Mouse (Mus musculus) right cerebral cortex, adult 2 months (tissue): ENCODE measurements around the gene Atp1a4.
"Not testable (repeated sequence)": the region's sequence is repeated elsewhere in the genome, so short reads cannot be mapped to it uniquely, and the experiment has no call there.

Experiments
- DNase-seq, 2 experiments: peaks; one replicate each; pipeline ENCODE4 v3.0.0; 2021 to 2022; ENCODE audit warnings: low spot score in 2 of 2

Atp1a4 gene

DNA sequence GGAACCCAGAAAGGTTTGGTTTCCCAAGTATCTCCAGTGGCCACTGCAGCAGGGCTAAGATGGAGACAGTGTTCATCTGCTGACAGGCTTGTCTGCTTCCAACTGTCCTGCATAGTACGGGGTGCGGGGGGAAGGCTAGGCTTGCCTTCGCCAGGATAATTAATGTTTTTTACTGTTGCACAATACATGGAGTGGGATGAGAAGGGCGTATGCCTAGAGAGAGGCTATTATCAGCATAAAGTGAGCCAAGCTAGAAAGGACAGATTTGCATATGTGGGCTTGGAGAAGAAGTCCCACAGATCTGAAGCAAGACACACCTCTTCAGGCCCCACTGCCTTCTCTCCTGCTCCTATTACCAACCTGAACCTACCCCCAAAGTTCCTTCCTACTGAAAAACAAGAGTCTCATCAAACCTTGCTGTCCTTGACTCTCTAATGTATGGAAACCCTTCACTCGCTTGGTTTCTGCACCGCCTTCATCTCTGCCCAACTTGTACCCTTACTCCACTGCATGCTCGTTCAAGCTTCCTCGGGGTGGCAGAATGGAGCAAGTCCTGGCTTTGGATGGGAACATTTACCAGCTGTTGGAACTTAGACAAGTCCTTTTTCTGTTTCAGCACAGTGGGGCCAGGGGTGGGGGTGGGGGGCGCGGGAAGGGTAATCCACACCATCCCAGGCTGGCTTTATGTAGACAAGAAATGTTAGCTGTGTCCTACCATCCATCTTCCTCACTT lies 23.5 kb upstream of the Atp1a4 start:
- no peak for DNase-seq

DNA sequence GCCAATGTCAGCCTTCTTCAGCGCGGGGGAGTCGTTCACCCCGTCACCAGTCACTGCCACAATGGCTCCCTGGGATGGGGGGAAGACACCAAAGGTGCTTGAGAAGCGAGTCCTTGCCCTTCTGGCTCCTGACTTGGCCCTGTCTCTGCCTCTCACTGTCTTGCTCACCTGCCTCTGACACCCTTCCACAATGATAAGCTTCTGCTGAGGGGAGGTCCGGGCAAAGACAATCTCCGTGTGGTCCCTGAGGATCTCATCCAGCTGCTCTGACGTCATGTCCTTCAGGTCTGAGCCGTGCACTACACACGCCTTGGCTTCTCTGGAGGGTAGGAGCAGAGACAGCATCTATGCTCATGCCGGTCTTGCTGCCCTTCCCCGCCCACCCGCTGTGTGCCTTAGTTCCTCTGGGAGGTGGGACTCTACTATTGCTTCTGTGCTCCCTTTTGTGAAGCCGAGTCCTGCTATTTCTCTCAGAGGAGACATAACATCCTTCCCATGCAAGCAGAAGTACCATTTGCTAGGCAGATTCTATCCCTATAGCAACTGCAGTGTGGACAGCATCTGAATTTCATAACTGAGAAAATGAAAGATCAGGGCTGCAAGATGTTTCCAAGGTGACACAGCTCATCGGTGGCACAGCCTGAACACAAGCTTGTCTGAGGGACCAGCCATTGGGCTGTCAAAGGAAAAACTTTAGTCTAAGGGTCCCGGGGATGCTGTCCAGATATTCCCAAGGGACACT lies 21.7 kb upstream of the Atp1a4 start:
- DNase-seq, result no peak

DNA sequence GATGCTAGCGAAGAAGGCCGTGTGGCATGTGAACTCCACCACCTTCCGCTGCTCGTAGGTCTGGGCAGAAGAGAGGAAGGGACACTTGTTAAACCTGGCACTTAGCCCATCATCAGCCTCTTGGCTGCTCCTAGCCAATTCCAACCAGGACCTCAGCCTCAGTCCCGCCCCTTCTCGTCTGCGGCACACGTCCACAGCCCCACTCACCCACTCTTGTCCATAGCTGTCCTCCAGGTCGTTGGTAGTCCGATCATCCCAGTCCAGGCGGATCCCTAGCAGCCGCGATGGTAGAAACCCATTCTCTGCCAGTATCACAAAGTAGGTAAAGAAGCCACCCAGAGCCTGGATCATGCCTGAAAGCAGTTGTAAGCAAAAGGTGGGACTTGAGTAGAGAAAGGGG lies 20.1 kb upstream of the Atp1a4 start:
- no peak for DNase-seq

DNA sequence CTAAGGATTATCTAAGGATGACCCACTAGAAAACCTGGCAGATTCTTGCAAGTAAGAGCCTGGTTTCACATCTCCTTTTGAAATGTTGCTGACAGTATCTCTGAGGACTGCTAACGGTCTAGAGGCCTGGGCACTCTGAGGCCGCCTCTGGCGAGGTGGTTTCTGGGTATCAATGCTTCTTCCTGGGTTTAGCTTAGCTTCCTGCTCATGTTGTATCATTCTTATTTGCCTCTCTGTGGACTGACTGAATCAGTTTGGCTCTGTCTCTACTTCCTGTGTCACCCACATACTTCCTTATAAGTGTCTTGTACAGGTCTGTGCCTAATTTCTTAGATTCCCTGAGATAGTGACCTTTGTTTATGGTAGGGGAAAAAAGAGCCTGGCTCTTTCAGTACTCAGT lies 19.0 kb upstream of the Atp1a4 start:
- no peak for DNase-seq

DNA sequence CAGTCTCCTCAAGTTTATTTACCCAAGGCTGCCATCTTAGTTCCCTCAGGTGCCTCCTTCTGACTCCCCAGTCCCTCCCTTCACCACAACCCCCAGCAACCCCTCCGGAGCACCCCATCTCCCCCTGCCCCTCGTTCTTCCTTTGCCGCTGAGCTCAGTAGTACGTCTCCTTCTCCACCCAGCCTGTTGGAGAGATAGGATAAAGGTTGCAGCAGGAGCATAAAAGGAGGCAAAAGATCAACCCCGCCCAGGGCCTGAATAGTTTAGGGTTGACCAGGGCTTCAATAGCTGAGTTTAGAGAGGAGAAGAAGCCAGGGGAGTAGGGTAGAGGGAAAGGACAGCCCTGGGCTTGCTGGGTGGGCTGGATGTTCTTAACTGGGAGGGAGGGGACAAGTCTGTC lies 16.3 kb upstream of the Atp1a4 start:
- no peak for DNase-seq

DNA sequence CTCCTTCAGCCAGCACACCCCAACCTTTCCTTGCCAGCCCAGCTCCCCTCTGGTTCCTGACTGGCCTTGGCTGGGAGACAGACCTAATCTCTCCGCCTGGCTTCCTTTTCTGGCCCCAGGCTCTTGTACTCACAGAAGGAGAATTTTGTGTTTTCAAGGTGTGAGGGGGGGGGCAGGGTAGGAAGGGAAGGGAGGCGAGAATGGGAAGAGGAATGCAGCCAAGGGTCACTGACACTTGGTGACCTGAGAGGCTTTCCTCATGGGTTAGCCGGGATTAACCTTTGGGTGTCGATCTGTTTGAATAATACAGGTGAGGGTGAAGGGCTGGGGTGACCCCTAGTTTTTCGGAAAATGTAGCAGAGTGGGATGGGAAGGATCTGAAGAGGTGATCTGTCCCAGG lies 15.9 kb upstream of the Atp1a4 start:
- DNase-seq, result no peak

DNA sequence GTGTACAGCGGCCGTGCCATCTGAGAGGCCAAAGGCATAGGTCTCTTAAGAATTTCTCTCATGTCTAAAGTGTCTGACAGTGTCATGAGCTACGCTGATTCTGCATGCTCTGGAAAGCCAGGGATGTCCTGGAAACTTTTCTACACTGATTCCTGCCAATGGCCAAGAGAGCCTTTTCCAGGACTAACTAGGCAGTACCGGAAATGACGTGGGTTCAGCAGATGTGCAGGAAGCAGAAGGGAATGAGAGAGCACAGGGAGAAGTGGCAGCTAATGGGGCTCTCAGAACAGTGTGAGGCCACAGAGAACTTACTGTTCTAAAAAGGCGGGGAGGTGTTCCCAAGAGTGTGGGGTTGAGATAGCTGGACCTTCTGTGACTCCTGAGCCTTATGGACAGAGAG lies 15.2 kb upstream of the Atp1a4 start:
- DNase-seq, result no peak

DNA sequence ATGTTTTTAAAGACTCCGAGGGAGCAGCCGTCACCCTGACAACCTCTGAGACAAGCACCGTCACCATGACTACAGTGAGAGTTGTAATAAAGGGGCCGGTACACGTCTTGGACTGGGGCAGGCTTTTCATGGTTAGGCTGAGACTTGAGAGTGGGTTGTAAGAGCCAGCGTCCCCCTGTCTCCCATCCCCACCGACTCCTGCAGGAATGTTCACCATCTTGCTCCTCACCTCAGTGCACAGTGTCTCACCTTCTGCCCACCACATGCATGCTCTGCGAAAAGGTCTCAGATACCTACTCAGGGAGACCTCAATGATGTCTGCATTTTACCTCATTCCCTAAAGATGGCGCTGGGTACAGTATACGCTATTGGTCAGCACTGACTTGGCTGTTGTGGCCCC lies 13.6 kb upstream of the Atp1a4 start:
- peak; percentile 36 to 46 for DNase-seq

DNA sequence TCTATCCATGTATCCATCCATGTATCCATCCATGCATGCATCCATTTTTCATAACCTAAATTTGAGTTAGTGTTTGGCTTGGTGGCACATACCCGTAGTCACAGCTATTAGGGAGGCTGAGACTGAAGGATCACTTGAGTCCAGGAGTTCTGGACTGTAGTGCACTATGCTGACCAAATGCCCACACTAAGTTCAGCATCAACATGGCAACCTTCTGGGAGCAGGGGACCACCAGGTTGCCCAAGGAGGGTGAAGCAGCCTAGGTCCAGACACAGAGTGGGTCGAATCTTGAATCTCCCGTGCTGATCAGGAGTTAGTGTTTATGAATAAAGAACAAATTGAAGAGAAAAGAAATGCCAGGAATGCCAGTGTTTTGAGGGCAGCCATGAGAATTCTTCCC lies 13.0 kb upstream of the Atp1a4 start:
- DNase-seq, result no peak

DNA sequence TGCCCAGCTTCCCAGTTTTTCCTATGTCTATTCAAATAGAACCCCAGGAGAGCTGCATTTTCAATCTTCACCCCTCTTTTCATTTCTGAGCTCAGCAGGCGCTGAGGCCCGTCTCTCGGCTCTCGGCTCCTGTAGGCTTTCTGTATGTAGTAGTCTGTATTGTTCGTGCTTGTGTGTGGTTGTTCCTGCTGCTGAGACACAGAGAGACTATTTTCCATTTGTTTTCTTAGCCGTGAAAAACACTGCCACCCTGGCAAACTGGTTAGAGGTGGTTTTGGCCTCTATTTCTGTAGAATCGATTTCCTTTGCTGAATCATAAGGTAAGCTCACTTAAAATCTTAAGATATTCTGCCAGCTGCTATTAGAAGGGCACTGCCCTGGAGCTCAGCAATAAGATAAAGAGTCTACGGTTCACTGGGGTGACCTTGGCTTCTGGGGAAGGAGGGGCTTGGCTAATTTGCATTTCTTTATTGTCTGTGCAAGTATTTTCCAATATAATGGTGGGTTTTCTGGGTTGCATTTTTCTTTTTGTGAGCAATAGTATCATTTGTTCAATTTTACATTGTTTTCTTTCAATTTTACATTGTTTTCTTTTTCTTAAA lies 3.4 kb upstream of the Atp1a4 start, which contains the start of gene Igsf8:
Igsf8 (plus strand) TSS at position 165 of the 602 bp plus-strand sequence.
- DNase-seq, result no peak

DNA sequence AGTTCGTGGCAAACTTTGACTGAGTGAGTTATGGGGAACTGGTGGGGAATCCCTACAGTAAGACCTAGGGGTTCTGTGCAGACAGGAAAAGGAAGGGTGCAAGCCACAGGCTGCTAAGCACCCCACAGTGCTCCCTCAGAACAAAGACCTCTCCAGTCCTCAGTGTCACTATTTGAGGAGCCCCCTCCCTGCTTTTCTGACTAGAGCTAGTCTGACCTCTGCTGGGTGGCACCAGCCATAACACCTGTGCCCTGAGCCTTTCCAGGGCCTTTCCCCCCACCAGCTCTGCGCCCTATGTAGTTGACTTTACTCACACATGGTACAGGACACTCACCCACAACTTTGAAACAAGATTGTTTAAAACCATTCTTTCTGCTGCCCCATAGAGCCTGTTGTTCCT lies 10.5 kb downstream of the Atp1a4 start:
- peak in 1 of 2 experiments; percentile 7 for DNase-seq

DNA sequence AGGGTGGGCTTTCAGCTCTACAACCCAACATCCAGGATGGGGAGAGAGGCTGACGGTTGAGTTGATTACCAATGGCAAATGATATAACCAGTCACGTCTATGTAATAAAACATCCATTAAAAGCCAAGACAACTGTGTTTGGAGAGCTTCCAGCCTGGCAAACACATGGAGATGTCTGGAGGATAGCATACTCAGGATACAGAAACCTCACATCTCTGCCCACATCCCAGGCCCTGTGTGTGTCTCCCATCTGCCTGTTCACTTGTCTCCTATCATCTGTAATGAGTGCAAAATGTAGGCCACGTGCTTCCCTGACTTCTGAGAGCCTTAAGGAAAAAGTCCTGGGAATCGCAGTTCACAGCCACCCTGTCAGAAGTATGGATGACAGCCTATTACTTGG lies 11.0 kb downstream of the Atp1a4 start:
- DNase-seq, result peak; percentile 14 to 18

DNA sequence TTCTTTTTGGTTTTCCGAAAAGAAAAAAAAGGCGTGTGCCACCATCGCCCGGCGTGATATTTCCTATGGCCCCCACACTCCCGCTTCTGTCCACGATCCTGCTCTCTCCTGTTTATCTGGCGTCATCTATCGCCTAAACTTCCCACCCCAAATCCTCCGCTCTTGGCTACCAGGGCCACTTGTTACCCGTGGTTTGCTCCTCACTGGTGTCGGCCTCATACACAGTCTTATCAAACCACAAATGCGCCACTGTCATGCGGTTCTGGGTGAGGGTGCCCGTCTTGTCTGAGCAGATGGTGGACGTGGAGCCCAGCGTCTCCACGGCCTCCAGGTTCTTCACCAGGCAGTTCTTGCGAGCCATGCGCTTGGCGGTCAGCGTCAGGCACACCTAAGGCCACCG lies 13.6 kb downstream of the Atp1a4 start:
- DNase-seq, result not testable (repeated sequence)

DNA sequence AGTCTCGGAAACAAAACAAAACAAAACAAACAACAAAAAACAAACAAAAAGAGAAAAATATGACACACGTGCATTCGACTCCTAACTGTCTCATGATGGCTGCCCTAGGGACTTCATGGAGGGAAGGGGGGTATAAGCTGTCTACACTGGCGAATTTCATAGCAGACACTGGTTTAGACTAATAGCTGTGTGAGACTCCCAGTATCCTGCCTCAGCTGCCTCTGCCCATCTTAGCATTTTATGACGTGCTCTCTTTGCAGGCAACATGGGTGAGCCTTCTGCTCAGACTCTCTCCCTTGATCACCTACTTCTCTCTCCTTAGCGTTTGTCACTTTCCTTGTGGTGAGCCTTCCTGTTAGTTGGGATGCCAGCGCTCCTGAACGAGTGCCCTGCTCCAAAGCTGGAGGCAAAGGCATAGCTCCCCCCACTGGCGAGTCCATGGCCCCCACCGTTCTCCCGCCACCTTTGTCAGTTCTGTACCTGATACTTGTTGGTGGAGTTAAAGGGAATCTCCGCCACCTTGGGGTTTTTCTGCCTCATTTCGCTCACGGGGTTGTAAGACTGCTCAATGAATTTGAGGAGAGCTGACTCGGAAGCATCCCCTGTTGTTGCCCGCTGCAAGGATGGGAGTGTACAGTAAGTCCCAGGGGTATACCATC lies 14.5 kb downstream of the Atp1a4 start:
- DNase-seq, result no peak

DNA sequence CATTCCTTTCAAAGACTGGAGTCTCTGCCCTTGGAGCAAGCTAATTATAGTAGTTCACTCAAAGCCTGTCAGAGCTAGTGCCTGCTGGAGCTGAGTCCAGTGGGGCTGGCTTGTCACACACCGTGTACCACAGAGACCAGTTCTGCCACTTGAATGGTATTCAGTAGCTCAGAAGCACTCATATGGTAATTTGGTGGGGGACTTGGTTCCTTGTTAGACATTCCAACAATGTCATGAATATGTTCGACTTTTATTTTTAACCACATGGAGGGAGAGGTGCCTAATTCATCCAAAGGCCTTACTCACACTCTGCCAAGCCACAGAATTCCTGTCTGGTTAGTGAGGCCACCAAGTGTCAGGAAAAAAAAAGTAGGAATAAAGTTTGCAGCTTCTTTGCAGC lies 15.8 kb downstream of the Atp1a4 start:
- DNase-seq, result no peak

DNA sequence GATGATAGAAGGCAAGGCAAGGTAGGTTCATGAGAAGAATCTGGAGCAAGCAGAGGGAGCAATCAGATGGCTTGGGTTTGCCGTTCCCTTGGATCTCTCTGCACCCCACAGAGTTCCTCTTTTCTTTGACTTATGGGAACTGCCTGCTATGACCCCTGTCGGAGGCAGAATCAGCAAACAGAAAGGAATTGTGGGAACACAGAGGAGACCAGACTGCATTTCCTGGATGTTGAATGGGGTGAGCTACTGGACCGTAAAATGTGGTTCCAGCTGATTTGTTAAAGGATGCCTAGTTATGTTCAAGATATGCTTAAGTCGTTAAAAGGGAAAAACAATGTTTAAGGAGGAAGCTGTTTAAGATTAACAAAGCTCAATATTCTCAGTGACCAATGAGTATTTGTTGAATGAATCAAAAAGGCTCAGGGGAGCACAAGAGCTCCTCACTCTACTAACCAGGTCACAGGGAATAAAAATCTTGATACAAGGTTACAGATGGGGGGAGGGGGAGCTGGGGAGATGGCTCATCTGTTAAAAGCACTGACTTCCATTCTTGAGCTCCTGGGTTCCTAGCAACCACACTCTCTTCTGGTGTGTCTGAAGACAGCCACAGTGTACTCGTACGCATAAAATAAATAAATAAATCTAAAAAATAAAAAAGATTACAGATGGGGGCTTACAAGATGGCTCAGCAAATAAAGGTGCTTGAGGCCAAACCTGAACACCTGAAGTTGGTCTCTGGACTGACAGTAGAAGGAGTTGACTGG lies 17.1 kb downstream of the Atp1a4 start:
- DNase-seq, result no peak

DNA sequence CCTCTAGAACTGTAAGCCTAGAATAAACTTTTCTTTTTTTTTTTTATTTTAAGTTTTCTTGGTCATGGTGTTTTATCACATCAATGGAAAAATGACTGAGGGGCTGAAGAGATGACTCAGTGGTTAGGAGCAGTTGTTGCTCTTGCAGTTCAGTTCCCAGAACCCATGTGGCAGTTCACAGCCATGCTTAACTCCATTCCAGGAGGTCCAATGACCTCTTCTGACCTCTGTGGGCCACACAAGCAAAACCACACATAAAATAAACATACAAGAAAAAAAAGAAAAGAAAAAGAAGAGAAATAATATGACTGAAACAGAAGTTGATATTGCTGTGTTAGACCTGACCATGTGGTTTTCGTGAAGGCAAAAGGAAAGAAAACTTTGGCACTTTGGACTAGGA lies 29.0 kb downstream of the Atp1a4 start:
- DNase-seq, result no peak

DNA sequence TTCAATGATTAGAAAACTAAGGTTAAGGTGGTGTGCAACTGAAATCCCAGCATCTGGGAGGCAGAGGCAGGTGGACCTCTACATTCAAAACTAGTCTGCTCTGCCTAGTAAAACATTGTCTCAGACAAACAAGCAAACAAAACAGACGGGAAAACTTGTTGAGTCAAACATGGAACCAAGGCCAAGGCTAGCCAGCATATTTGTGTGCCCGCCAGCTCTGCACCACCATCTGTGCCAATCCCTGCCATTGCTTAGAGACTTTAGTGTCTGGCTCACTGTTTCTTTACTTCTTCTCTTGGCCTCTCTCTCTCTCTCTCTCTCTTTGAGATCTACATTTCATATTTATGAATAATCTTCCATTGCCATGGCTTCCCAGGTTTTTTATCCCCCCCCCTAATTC lies 30.0 kb downstream of the Atp1a4 start:
- no peak for DNase-seq

DNA sequence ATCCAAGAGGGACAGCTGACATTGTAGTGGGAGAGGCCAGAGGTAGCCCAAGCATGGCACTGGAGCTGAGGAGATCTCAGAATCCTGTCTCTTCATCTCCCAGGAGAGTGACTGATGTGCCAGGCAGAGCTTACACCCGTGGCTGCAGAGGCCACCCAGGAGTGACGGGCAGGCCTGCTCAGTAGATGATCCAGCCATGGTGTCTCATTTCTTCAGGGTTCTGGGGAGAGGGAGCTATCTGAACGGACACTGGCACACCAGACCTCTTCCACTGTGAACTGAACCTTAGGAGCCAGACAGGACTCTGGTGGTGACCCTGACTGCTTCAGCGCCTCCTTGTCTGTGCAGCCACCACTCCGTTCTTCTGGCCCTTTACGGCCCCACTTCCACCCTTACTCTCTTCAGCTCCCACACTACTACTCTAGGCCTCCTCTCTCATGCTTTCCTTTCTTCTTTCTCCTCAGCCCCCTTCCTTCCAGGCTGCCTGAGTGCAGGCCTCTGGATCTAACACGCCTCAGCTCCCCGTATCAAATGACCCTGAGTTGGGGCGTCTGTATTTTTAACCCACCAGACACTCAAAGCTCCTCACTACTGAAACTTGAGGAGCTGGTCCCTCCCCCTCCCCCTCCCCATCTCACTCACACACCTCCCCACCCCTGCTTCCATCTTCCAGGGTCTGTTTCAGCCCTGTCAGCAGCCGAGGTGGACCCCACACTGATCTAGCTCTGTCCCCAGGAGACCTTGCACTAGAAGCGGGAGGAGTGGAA lies 36.7 kb downstream of the Atp1a4 start:
- DNase-seq, result no peak

DNA sequence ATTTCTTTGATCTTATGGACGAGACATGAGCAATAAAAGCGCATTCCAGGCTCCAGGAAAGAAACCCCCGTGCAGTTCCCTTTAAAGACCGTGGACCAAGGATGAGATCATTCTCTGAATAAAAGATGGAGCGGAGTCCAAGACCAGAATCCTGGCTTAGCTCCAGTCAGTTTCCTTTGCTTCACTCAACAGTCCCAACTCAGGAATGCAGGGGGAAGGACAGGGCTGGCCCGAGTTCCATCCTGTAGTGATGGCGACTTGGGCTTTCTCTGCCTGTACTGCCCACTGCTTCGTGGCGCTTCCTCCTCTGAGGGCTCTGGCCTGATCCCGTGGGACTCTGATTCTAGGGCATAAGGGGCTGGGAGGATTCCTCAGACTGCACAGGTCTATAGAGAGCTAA lies 37.8 kb downstream of the Atp1a4 start:
- no peak for DNase-seq
